Mouse (Mus musculus): ENCODE results near the gene Tead1. TPM values are rescaled to one million over a fixed set of nuclear protein-coding genes. Genes with fewer than 3 reads are reported as not detected.

The Tead1 gene
- polyA plus RNA-seq, 1 experiment: 7.2 TPM

DNA sequence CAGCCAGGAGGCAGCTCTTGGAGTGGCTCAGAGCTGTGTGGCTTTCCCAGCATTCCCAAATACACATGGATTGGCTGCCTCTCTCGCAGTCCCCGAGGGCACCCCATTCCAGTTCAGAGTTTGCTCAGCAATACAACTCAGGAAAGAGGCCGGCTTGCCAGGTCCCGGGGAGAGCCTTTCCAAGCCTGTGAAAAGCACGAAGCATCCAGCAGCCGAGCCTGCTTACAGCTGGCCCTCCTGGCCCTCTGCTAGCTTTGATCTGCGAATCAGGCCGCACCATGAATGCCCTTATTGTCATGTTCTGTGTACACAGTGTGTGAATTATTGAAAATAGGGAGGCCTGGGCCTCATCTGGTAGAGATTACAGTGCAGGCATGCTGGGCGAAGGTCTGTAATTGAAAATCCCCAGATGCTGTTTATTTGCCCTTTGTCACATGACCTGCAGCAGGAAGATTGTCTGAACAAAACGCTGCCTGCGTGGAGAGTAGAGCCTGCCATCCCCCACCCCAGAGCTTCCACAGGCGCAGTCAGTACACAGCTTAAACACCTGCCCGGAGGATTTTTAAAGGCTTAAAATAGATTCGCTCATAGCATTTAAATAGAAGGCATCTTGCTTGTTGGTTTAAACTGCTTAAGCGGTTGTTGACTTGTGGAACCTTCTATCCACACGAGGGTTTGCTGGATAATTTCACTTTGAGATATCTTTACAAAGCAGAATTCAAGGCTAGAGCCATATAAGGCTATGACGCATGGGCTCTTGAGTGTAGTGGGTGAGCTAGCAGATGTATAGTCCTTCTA lies 147.2 kb downstream of the Tead1 start:
- H3K27me3 ChIP-seq (ENCODE audit: control insufficient read depth, insufficient read depth, low read length): no peaks in the 10 kb centered on the region
- 57% methylated on average over 17 of the region's 17 CpGs for WGBS
- DNase-seq: peak in 1 of 2 experiments; percentile 28
- no peak for TF ChIP-seq POLR2A (IDR thresholded peaks at IDR 0.05; ENCODE audit: borderline replicate concordance, insufficient read depth, low read length)
- no peak for TF ChIP-seq CTCF (IDR thresholded peaks at IDR 0.05; ENCODE audit: borderline replicate concordance, insufficient read depth, low read depth, low read length)
- no peak overlapping the region for H3K27ac ChIP-seq (ENCODE audit: insufficient read depth, low read length)
- no peak overlapping the region for H3K4me3 ChIP-seq (replicated peaks; ENCODE audit: insufficient read depth, low read depth, low read length)
- H3K4me1 ChIP-seq (ENCODE audit: control insufficient read depth, insufficient read depth, low read length): peaks cover 6% of the 10 kb centered on the region

DNA sequence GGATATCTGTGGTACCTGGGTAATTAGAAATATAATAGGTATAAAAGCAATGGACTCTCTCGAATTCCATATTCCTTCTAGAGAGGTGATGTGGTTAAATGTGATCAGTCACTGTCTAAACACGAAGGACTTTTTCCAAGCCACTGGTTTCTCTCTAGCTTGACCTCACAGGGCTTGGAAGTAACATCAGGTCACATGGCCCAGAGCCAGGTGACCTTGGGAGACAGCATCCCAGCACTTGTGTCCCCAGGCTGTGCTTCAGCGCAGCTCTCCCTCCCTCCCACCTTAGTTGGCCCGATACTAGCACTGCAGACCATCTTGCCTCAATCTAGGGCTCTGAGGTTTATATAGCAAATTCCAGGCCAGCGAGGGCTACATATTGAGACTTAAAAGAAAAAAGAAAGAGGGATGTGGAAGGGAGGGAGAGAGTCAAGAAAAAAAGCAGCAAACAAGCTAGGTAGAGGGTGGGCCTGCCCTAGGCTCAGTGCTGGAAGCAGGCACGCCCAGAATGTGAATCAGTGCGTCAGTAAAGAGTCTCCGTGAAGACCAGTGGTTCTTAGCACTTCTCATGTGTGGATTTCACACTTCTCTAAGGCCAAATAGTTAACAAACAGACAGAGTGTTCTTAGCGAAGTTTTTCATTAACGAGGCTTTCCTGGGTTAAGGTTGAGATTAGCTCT lies 149.0 kb downstream of the Tead1 start:
- WGBS: 91% methylated on average over 10 of the region's 10 CpGs
- H3K27ac ChIP-seq (ENCODE audit: insufficient read depth, low read length): no peak overlapping the region
- peaks cover 13% of the 10 kb centered on the region for H3K4me1 ChIP-seq (ENCODE audit: control insufficient read depth, insufficient read depth, low read length)
- H3K4me3 ChIP-seq (replicated peaks; ENCODE audit: insufficient read depth, low read depth, low read length): no peak overlapping the region
- TF ChIP-seq CTCF (IDR thresholded peaks at IDR 0.05; ENCODE audit: borderline replicate concordance, insufficient read depth, low read depth, low read length) (no peak), POLR2A (IDR thresholded peaks at IDR 0.05; ENCODE audit: borderline replicate concordance, insufficient read depth, low read length) (no peak)
- H3K27me3 ChIP-seq (ENCODE audit: control insufficient read depth, insufficient read depth, low read length): no peaks in the 10 kb centered on the region
- no peak for DNase-seq

DNA sequence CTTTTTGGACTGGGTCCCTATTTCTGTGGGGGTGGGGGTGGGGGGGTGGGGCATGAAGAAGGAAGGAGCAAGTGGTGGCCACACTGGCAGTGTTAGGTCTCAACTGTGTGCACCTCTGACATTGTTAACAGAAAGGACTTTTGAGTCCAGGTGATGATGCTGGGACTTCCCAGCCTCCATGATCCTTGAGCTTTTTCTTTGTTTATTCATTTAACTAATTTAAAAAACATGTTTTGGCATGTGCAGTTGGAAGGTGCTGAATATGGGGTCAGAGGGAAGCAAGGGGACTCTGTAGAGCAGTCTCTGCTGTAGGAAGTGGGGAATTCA lies 149.5 kb downstream of the Tead1 start:
- H3K4me1 ChIP-seq (ENCODE audit: control insufficient read depth, insufficient read depth, low read length): peaks cover 12% of the 10 kb centered on the region
- no peak overlapping the region for H3K27ac ChIP-seq (ENCODE audit: insufficient read depth, low read length)
- H3K4me3 ChIP-seq (replicated peaks; ENCODE audit: insufficient read depth, low read depth, low read length): no peak overlapping the region
- no peak for TF ChIP-seq POLR2A (IDR thresholded peaks at IDR 0.05; ENCODE audit: borderline replicate concordance, insufficient read depth, low read length)
- no peak for TF ChIP-seq CTCF (IDR thresholded peaks at IDR 0.05; ENCODE audit: borderline replicate concordance, insufficient read depth, low read depth, low read length)
- DNase-seq: no peak
- H3K27me3 ChIP-seq (ENCODE audit: control insufficient read depth, insufficient read depth, low read length): no peaks in the 10 kb centered on the region

DNA sequence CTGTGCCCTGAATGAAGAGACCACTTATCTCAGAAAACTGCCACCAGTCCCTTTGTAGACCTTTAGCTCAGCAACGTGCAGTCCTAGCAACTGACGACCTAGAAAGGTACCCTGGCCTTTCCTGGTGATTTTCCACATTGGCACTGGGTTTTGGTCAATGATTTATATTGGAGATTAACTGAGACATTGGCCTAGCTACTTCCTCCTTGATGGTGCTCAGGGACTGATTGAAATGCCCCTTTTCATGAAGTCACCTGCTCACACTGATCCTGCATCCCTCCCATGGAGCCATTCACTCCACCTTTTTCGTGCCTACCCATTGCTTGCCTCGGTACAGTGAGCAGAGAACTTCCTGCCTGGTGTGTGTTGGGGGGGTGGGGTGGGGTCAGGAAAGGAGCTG lies 151.8 kb downstream of the Tead1 start:
- WGBS: 84% methylated on average over 4 of the region's 4 CpGs
- Histone ChIP-seq H3K27ac (ENCODE audit: insufficient read depth, low read length) (no peak overlapping the region), H3K4me1 (ENCODE audit: control insufficient read depth, insufficient read depth, low read length) (peaks cover 12% of the 10 kb centered on the region), H3K27me3 (ENCODE audit: control insufficient read depth, insufficient read depth, low read length) (no peaks in the 10 kb centered on the region), H3K4me3 (replicated peaks; ENCODE audit: insufficient read depth, low read depth, low read length) (no peak overlapping the region)
- TF ChIP-seq POLR2A (IDR thresholded peaks at IDR 0.05; ENCODE audit: borderline replicate concordance, insufficient read depth, low read length): no peak
- no peak for TF ChIP-seq CTCF (IDR thresholded peaks at IDR 0.05; ENCODE audit: borderline replicate concordance, insufficient read depth, low read depth, low read length)
- no peak for DNase-seq

DNA sequence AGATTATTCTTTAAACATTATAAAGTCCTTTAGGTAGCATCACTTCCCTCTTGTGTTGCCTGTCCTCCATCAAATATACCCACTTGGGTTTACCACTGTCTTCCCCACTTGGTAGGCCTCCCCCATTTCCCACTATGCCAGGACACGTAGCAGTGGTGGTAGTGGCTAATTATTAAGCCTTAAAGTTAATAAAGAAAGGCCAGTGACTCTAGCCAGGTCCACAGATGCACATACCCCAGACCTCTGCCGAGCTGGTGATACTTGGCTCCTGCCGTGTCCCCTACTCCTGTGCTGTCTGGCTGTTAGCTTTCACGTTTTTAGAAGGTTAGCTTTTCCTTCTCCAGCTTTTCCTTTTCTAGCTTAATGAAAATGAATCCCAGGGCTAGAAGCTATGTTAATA lies 152.3 kb downstream of the Tead1 start:
- no peaks in the 10 kb centered on the region for H3K27me3 ChIP-seq (ENCODE audit: control insufficient read depth, insufficient read depth, low read length)
- 59% methylated on average over 4 of the region's 4 CpGs for whole genome bisulfite sequencing
- DNase-seq: no peak
- no peak for TF ChIP-seq CTCF (IDR thresholded peaks at IDR 0.05; ENCODE audit: borderline replicate concordance, insufficient read depth, low read depth, low read length)
- no peak for TF ChIP-seq POLR2A (IDR thresholded peaks at IDR 0.05; ENCODE audit: borderline replicate concordance, insufficient read depth, low read length)
- no peak overlapping the region for H3K4me3 ChIP-seq (replicated peaks; ENCODE audit: insufficient read depth, low read depth, low read length)
- no peak overlapping the region for H3K27ac ChIP-seq (ENCODE audit: insufficient read depth, low read length)
- peaks cover 12% of the 10 kb centered on the region for H3K4me1 ChIP-seq (ENCODE audit: control insufficient read depth, insufficient read depth, low read length)

DNA sequence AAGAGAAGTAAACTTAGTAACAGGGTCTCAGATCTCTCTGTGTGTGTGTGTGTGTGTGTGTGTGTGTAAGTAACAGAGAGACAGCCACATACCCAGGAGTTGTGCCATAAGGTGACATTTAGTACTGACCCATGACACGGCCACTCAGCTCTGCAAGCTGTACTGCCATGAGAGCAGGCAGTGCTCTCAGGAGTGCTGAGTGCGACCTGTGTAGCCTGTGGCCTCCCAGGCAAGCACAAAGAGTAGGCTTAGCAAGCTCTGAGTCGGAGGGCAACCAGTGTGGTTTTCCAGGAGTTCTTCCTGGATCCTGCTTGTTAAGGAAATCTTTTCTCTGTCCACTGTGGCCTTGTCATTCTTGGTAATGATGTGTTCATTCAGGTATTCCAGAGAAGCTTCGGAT lies 154.0 kb downstream of the Tead1 start:
- TF ChIP-seq POLR2A (IDR thresholded peaks at IDR 0.05; ENCODE audit: borderline replicate concordance, insufficient read depth, low read length): no peak
- TF ChIP-seq CTCF (IDR thresholded peaks at IDR 0.05; ENCODE audit: borderline replicate concordance, insufficient read depth, low read depth, low read length): no peak
- peaks cover 12% of the 10 kb centered on the region for H3K4me1 ChIP-seq (ENCODE audit: control insufficient read depth, insufficient read depth, low read length)
- H3K4me3 ChIP-seq (replicated peaks; ENCODE audit: insufficient read depth, low read depth, low read length): no peak overlapping the region
- H3K27ac ChIP-seq (ENCODE audit: insufficient read depth, low read length): no peak overlapping the region
- no peaks in the 10 kb centered on the region for H3K27me3 ChIP-seq (ENCODE audit: control insufficient read depth, insufficient read depth, low read length)
- no peak for DNase-seq
- 92% methylated on average over 4 of the region's 4 CpGs for WGBS

DNA sequence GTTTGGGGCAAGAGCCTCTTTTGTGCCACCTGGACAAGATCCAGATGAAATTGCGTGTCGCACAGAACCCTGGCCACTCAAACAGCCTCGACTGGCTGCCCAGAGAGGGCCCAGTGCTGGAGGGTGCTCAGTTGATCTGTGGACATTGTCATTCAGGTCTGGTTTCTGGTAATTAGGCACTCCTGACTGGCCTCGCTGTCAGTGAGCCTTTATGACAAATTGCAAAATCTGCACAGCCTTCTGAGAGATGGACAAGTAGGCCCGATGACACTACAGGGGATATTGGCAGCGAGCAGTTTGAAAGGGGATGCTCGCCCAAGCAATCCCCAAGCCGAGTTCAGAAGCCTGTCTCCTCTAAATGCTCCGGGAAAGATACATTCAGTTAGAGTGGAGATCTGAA lies 157.0 kb downstream of the Tead1 start:
- H3K27ac ChIP-seq (ENCODE audit: insufficient read depth, low read length): no peak overlapping the region

DNA sequence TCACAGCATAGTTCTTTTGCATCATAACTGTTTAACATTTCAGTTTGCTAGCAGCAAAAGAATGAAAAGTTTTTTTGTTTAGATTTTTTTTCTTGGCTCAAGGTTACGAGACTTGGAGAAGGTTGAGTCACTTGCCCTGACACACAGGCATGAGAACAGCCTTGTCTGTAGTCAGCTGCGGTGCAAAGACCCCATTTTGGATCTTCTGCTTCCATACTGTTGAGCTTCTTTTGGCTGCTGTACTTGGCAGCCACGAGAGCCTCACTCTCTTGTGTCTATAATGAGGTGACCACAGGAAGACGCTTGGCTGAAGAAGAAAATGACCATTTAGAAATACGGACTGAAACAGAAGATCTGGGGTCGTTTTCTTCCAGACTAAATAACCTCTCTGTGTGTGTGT lies 159.0 kb downstream of the Tead1 start:
- no peak overlapping the region for H3K27ac ChIP-seq (ENCODE audit: insufficient read depth, low read length)
- no peak overlapping the region for H3K4me3 ChIP-seq (replicated peaks; ENCODE audit: insufficient read depth, low read depth, low read length)
- no peak for TF ChIP-seq CTCF (IDR thresholded peaks at IDR 0.05; ENCODE audit: borderline replicate concordance, insufficient read depth, low read depth, low read length)
- no peak for TF ChIP-seq POLR2A (IDR thresholded peaks at IDR 0.05; ENCODE audit: borderline replicate concordance, insufficient read depth, low read length)
- H3K4me1 ChIP-seq (ENCODE audit: control insufficient read depth, insufficient read depth, low read length): no peaks in the 10 kb centered on the region
- no peaks in the 10 kb centered on the region for H3K27me3 ChIP-seq (ENCODE audit: control insufficient read depth, insufficient read depth, low read length)
- 62% methylated on average over 6 of the region's 6 CpGs for WGBS
- no peak for DNase-seq

More for the DNA sequence above, 157.0 kb downstream of the Tead1 start:
- Histone ChIP-seq H3K4me3 (replicated peaks; ENCODE audit: insufficient read depth, low read depth, low read length) (no peak overlapping the region), H3K4me1 (ENCODE audit: control insufficient read depth, insufficient read depth, low read length) (peaks cover 10% of the 10 kb centered on the region), H3K27me3 (ENCODE audit: control insufficient read depth, insufficient read depth, low read length) (no peaks in the 10 kb centered on the region)
- TF ChIP-seq POLR2A (IDR thresholded peaks at IDR 0.05; ENCODE audit: borderline replicate concordance, insufficient read depth, low read length): no peak
- TF ChIP-seq CTCF (IDR thresholded peaks at IDR 0.05; ENCODE audit: borderline replicate concordance, insufficient read depth, low read depth, low read length): no peak
- 69% methylated on average over 9 of the region's 9 CpGs for WGBS
- no peak for DNase-seq
